8 mouse cellular contexts compared by ENCODE assay signal in genomic region chr15:17098927-17099326, GRCm38 (mm10).
DNase-seq lines count a peak whose midpoint lies in the region; ATAC-seq and TF ChIP-seq lines count a peak whose summit lies in the region.

No protein-coding gene starts in this region.

- no peak overlapping the region for H3K4me2 ChIP-seq in hindbrain, embryonic 16.5 days (ENCODE audit: low read length)
- H3K4me2 ChIP-seq in intestine, embryonic 16.5 days (ENCODE audit: low read depth, low read length), result no peak overlapping the region
- H3K4me2 ChIP-seq in stomach, postnatal 0 days (replicated peaks; ENCODE audit: low read depth), result no peak overlapping the region

- WGBS in hindbrain, embryonic 10.5 days, result 10% methylated on average over 4 of the region's 4 CpGs
- WGBS in hindbrain, embryonic 16.5 days, result 5% methylated on average over 4 of the region's 4 CpGs
- 6% methylated on average over 4 of the region's 4 CpGs for WGBS in intestine, embryonic 16.5 days
- WGBS in stomach, postnatal 0 days, result 2% methylated on average over 4 of the region's 4 CpGs

- no peak overlapping the region for H3K9ac ChIP-seq in hindbrain, embryonic 16.5 days (ENCODE audit: low read depth, low read length)
- H3K9ac ChIP-seq in MEL (ENCODE audit: control insufficient read depth, low read depth, low read length, poor library complexity, severe bottlenecking), result peak overlapping the region; percentile 44; the same call in 1 of the 2 replicates
- no peak overlapping the region for H3K9ac ChIP-seq in intestine, embryonic 16.5 days (ENCODE audit: low read depth, low read length)
- no peak overlapping the region for H3K9ac ChIP-seq in stomach, postnatal 0 days (ENCODE audit: low read length)

- H3K36me3 ChIP-seq in hindbrain, embryonic 10.5 days, result no peaks in the 10 kb centered on the region
- H3K36me3 ChIP-seq in hindbrain, embryonic 16.5 days (ENCODE audit: control insufficient read depth, insufficient read depth, low read length), result no peaks in the 10 kb centered on the region
- peaks cover 0 to 10% of the 10 kb centered on the region in 2 experiments; a peak in 2 of 4 replicates for H3K36me3 ChIP-seq in MEL (ENCODE audit: control insufficient read depth in 1 of 2, insufficient read depth in 2 of 2, low read length in 2 of 2)
- no peaks in the 10 kb centered on the region for H3K36me3 ChIP-seq in intestine, embryonic 16.5 days (ENCODE audit: control insufficient read depth, insufficient read depth, low read length)
- no peaks in the 10 kb centered on the region for H3K36me3 ChIP-seq in stomach, postnatal 0 days (ENCODE audit: control insufficient read depth, insufficient read depth, low read length)

- no peaks in the 10 kb centered on the region for H3K79me2 ChIP-seq in MEL (ENCODE audit: control insufficient read depth, insufficient read depth, low read length, poor library complexity)

- no peaks in the 10 kb centered on the region for H3K27me3 ChIP-seq in hindbrain, embryonic 10.5 days (ENCODE audit: insufficient read depth, poor library complexity, severe bottlenecking)
- no peaks in the 10 kb centered on the region for H3K27me3 ChIP-seq in hindbrain, embryonic 16.5 days (replicated peaks; ENCODE audit: control insufficient read depth, insufficient read depth, low read length)
- H3K27me3 ChIP-seq in MEL (ENCODE audit: control insufficient read depth in 1 of 2, insufficient read depth in 2 of 2, low read length in 2 of 2), result no peaks in the 10 kb centered on the region
- no peaks in the 10 kb centered on the region for H3K27me3 ChIP-seq in intestine, embryonic 16.5 days (replicated peaks; ENCODE audit: control insufficient read depth, insufficient read depth, low read length)
- H3K27me3 ChIP-seq in stomach, postnatal 0 days (ENCODE audit: control insufficient read depth, insufficient read depth, low read length), result no peaks in the 10 kb centered on the region

- ATAC-seq in hindbrain, embryonic 16.5 days, result no peak
- ATAC-seq in intestine, embryonic 16.5 days, result peak; percentile 59; the same call in 1 of the 2 replicates
- no peak for ATAC-seq in stomach, postnatal 0 days (ENCODE audit: low FRiP score, low TSS enrichment)

- no peak overlapping the region for H3K4me3 ChIP-seq in hindbrain, embryonic 10.5 days
- no peak overlapping the region for H3K4me3 ChIP-seq in hindbrain, embryonic 16.5 days (ENCODE audit: low read length)
- peak overlapping the region; percentile 43 to 81 for H3K4me3 ChIP-seq in MEL (ENCODE audit: control insufficient read depth in 1 of 2, insufficient read depth in 1 of 2, low read depth in 2 of 2, low read length in 2 of 2)
- no peak overlapping the region for H3K4me3 ChIP-seq in intestine, embryonic 16.5 days (ENCODE audit: low read length)
- no peak overlapping the region for H3K4me3 ChIP-seq in stomach, postnatal 0 days (ENCODE audit: low read depth, low read length)

- no peak for TF ChIP-seq POLR2A in MEL (IDR thresholded peaks at IDR 0.05; ENCODE audit: control insufficient read depth in 1 of 2, insufficient read depth in 1 of 2, low read depth in 1 of 2, low read length in 2 of 2, poor library complexity in 1 of 2)

- H3K9me3 ChIP-seq in hindbrain, embryonic 10.5 days, result peaks cover 6% of the 10 kb centered on the region; the same call in 1 of the 2 replicates
- peaks cover 12% of the 10 kb centered on the region for H3K9me3 ChIP-seq in hindbrain, embryonic 16.5 days (ENCODE audit: control insufficient read depth, low read length)
- no peaks in the 10 kb centered on the region for H3K9me3 ChIP-seq in MEL (replicated peaks; ENCODE audit: insufficient read depth, low read length)
- no peaks in the 10 kb centered on the region for H3K9me3 ChIP-seq in intestine, embryonic 16.5 days (ENCODE audit: control insufficient read depth, low read length)
- no peaks in the 10 kb centered on the region for H3K9me3 ChIP-seq in stomach, postnatal 0 days (ENCODE audit: control insufficient read depth, low read length)

- intact Hi-C loops in left cerebral cortex, postnatal 4 days (cut with DNase I), result loop anchor here (10.0 kb wide), 2 partner anchors 1716 to 1946 kb away; partner anchors contain the start of gene Cdh10

- no peaks in the 10 kb centered on the region for H3K4me1 ChIP-seq in hindbrain, embryonic 10.5 days (replicated peaks)
- H3K4me1 ChIP-seq in hindbrain, embryonic 16.5 days (ENCODE audit: control insufficient read depth, insufficient read depth, low read depth, low read length), result no peaks in the 10 kb centered on the region
- peaks cover 0 to 6% of the 10 kb centered on the region in 2 experiments; a peak in 1 of 4 replicates for H3K4me1 ChIP-seq in MEL (ENCODE audit: control insufficient read depth in 1 of 2, insufficient read depth in 2 of 2, low read length in 2 of 2)
- no peaks in the 10 kb centered on the region for H3K4me1 ChIP-seq in intestine, embryonic 16.5 days (ENCODE audit: control insufficient read depth, insufficient read depth, low read length)
- H3K4me1 ChIP-seq in stomach, postnatal 0 days (replicated peaks; ENCODE audit: control insufficient read depth, insufficient read depth), result no peaks in the 10 kb centered on the region

- DNase-seq in hindbrain, embryonic 10.5 days (ENCODE audit: low spot score), result peak; percentile 52
- peak; percentile 92 for DNase-seq in MEL (ENCODE audit: low read depth, low spot score)
- DNase-seq in embryo, embryonic 10.5 days (ENCODE audit: low spot score), result peak; percentile 80
- peak; percentile 79 for DNase-seq in left cerebral cortex, postnatal 4 days
- DNase-seq in stomach, postnatal 0 days (ENCODE audit: low spot score), result peak; percentile 51
- DNase-seq in gastrocnemius, adult 8-10 months (ENCODE audit: low spot score in 2 of 2), result no peak

- TF ChIP-seq RAD21 in MEL (IDR thresholded peaks at IDR 0.05; ENCODE audit: low read depth, low read length), result peak; percentile 99

- H3K27ac ChIP-seq in hindbrain, embryonic 10.5 days, result no peak overlapping the region
- H3K27ac ChIP-seq in hindbrain, embryonic 16.5 days (ENCODE audit: low read depth, low read length), result no peak overlapping the region
- no peak overlapping the region for H3K27ac ChIP-seq in MEL (ENCODE audit: control insufficient read depth, low read depth, low read length)
- no peak overlapping the region for H3K27ac ChIP-seq in intestine, embryonic 16.5 days (ENCODE audit: low read length)
- no peak overlapping the region for H3K27ac ChIP-seq in stomach, postnatal 0 days (replicated peaks)

- TF ChIP-seq EP300 in MEL (IDR thresholded peaks at IDR 0.05; ENCODE audit: low read depth in 1 of 2, low read length in 2 of 2), result peak; percentile 28 to 37; a peak in 3 of 4 replicates
- TF ChIP-seq EP300 in stomach, postnatal 0 days (optimal IDR thresholded peaks at IDR 0.05), result no peak

- TF ChIP-seq CTCF in MEL (IDR thresholded peaks at IDR 0.05 in 2 of 3, conservative IDR thresholded peaks at IDR 0.05 in 1 of 3; ENCODE audit: control insufficient read depth in 1 of 3, insufficient read depth in 1 of 3, low read depth in 2 of 3, low read length in 3 of 3, poor library complexity in 1 of 3, severe bottlenecking in 1 of 3), result peak; percentile 88 to 96 (median 94)
- peak; percentile 74 for TF ChIP-seq CTCF in stomach, postnatal 0 days (IDR thresholded peaks at IDR 0.05; ENCODE audit: low read depth)

TF ChIP-seq in MEL, 35 proteins besides CTCF, POLR2A, EP300 and RAD21:
- TF ChIP-seq ELF1 (IDR thresholded peaks at IDR 0.05; ENCODE audit: low read depth, low read length) (peak; percentile 20; the same call in 1 of the 2 replicates), RCOR1 (IDR thresholded peaks at IDR 0.05; ENCODE audit: low read depth, low read length) (no peak), CHD2 (IDR thresholded peaks at IDR 0.05; ENCODE audit: low read length) (no peak; the same call in 1 of the 2 replicates), KAT2A (conservative IDR thresholded peaks at IDR 0.05; ENCODE audit: low read depth, low read length) (no peak), MAX (IDR thresholded peaks at IDR 0.05; ENCODE audit: low read length) (no peak), NELFE (IDR thresholded peaks at IDR 0.05; ENCODE audit: low read depth, low read length) (no peak), TCF12 (IDR thresholded peaks at IDR 0.05; ENCODE audit: low read depth, low read length) (peak; percentile 44), GATA1 (IDR thresholded peaks at IDR 0.05; ENCODE audit: low read depth, low read length) (no peak; the same call in 1 of the 2 replicates), CHD1 (IDR thresholded peaks at IDR 0.05; ENCODE audit: low read depth, low read length) (no peak), USF1 (IDR thresholded peaks at IDR 0.05; ENCODE audit: low read depth, low read length) (no peak), JUND (IDR thresholded peaks at IDR 0.05; ENCODE audit: low read depth, low read length) (0 out of 2 replicates have a peak, but pooled peaks have one; percentile 15), ETS1 (IDR thresholded peaks at IDR 0.05; ENCODE audit: low read depth, low read length) (0 out of 2 replicates have a peak, but pooled peaks have one; percentile 28), BHLHE40 (IDR thresholded peaks at IDR 0.05; ENCODE audit: borderline replicate concordance, low read depth, low read length) (0 out of 2 replicates have a peak, but pooled peaks have one; percentile 51), ZC3H11A (IDR thresholded peaks at IDR 0.05; ENCODE audit: low read depth, low read length) (peak; percentile 97), ZNF384 (IDR thresholded peaks at IDR 0.05; ENCODE audit: low read depth, low read length) (peak; percentile 58; the same call in 1 of the 2 replicates), GABPA (IDR thresholded peaks at IDR 0.05; ENCODE audit: low read depth, low read length) (no peak), SMC3 (IDR thresholded peaks at IDR 0.05; ENCODE audit: low read depth, low read length) (peak; percentile 97), MAZ (IDR thresholded peaks at IDR 0.05; ENCODE audit: low read depth, low read length) (no peak), MXI1 (IDR thresholded peaks at IDR 0.05; ENCODE audit: low read depth, low read length) (0 out of 2 replicates have a peak, but pooled peaks have one; percentile 33), SIN3A (IDR thresholded peaks at IDR 0.05; ENCODE audit: low read length) (peak; percentile 57; the same call in 1 of the 2 replicates), HCFC1 (IDR thresholded peaks at IDR 0.05; ENCODE audit: low read depth, low read length) (0 out of 2 replicates have a peak, but pooled peaks have one; percentile 20)

Comparison
In these comparisons a context has a peak if more than half of its experiments do, and no peak if none do; other contexts are left out.
1. DNase-seq: peak in hindbrain, embryonic 10.5 days (single experiment), MEL (single experiment), embryo, embryonic 10.5 days (single experiment), left cerebral cortex, postnatal 4 days (single experiment) and stomach, postnatal 0 days (single experiment); none in gastrocnemius, adult 8-10 months (0 of 2).
2. H3K4me3 ChIP-seq: peak in MEL (2 of 2); none in hindbrain, embryonic 10.5 days (single experiment), hindbrain, embryonic 16.5 days (single experiment), intestine, embryonic 16.5 days (single experiment) and stomach, postnatal 0 days (single experiment).